Mouse (Mus musculus) ES-E14 (cell line): ENCODE measurements around the gene Fam114a2. TPM values are rescaled to one million over a fixed set of nuclear protein-coding genes. Genes with fewer than 3 reads are reported as not detected.

Experiments used
- DNase-seq: peaks from one replicate; pipeline ENCODE4 v3.0.0-alpha.2; 2013; ENCODE audit warnings: low read depth, low spot score
- H3K27ac ChIP-seq: 2 replicates; pipeline ENCODE4 v1.5.1; 2012; ENCODE audit warnings: low read depth, mild to moderate bottlenecking, low read length, moderate library complexity, mixed read lengths; ENCODE audit not compliant: poor library complexity, insufficient read depth, severe bottlenecking
- H3K36me3 ChIP-seq: 2 replicates; pipeline ENCODE4 v1.6.1; 2012; ENCODE audit warnings: mild to moderate bottlenecking, low read length, moderate library complexity, mixed read lengths; ENCODE audit not compliant: control insufficient read depth, poor library complexity, insufficient read depth, severe bottlenecking
- H3K4me1 ChIP-seq, 2 experiments: fragments of 150-350 bp in 1 of 2; sonication (generic) in 1 of 2; 2 replicates each; pipeline ENCODE4 v1.6.1; 2012; ENCODE audit warnings: low read length in 2 of 2, mild to moderate bottlenecking in 1 of 2, mixed read lengths in 1 of 2; ENCODE audit not compliant: control insufficient read depth in 2 of 2, insufficient read depth in 2 of 2, poor library complexity in 1 of 2
- H3K4me3 ChIP-seq, 2 experiments: fragments of 150-350 bp in 1 of 2; sonication (generic) in 1 of 2; 2 replicates each; pipeline ENCODE4 v1.5.1; 2012; ENCODE audit warnings: low read length in 2 of 2, low read depth in 1 of 2, mild to moderate bottlenecking in 1 of 2, mixed read lengths in 1 of 2; ENCODE audit not compliant: insufficient read depth in 1 of 2, poor library complexity in 1 of 2, severe bottlenecking in 1 of 2
- H3K9ac ChIP-seq: 2 replicates; pipeline ENCODE4 v1.6.1; 2012; ENCODE audit warnings: low read depth, mild to moderate bottlenecking, low read length, mixed read lengths; ENCODE audit not compliant: poor library complexity, insufficient read depth, severe bottlenecking
- H3K9me3 ChIP-seq: fragments of 150-350 bp; sonication (generic); 2 replicates; pipeline ENCODE4 v1.6.1; 2012; ENCODE audit warnings: low read depth, mild to moderate bottlenecking, low read length; ENCODE audit not compliant: control insufficient read depth, insufficient read depth
- CHD2 ChIP-seq: IDR thresholded peaks from 2 replicates; pipeline ENCODE4 v1.6.1; 2014; ENCODE audit warnings: mild to moderate bottlenecking, low read depth, low read length, inconsistent platforms
- HCFC1 ChIP-seq: IDR thresholded peaks from 2 replicates; pipeline ENCODE4 v1.6.1; 2012; ENCODE audit warnings: low read length, inconsistent platforms, borderline replicate concordance; ENCODE audit not compliant: insufficient read depth
- MAFK ChIP-seq: IDR thresholded peaks from 2 replicates; pipeline ENCODE4 v1.6.1; 2014; ENCODE audit warnings: mild to moderate bottlenecking, low read depth, low read length, inconsistent platforms; ENCODE audit not compliant: insufficient read depth
- ZC3H11A ChIP-seq: IDR thresholded peaks from 2 replicates; pipeline ENCODE4 v1.6.1; 2012; ENCODE audit warnings: low read depth, mild to moderate bottlenecking, inconsistent platforms, low read length, borderline replicate concordance
- ZNF384 ChIP-seq: IDR thresholded peaks from 2 replicates; pipeline ENCODE4 v1.6.1; 2012; ENCODE audit warnings: low read depth, low read length, inconsistent platforms
- in situ Hi-C, 2 experiments: fragments of 600-800 bp; cut with MboI; formaldehyde crosslinking; loops; one replicate each; pipeline ENCODE4 v1.15.1; 2025; ENCODE audit warnings: low sequenced_read_pairs in 2 of 2, inconsistent platforms in 1 of 2; ENCODE audit not compliant: unreplicated experiment in 2 of 2
- total RNA-seq: library from RNA; depleted of rRNA; stranded (reverse); fragments of 300-350 nt; gene quantifications from 2 replicates; pipeline ENCODE4 v1.2.3, GENCODE M21; 2012

The Fam114a2 gene
- total RNA-seq, 1 experiment = 37.7 TPM

GRCm38 (mm10) chr11:57553015-57553780 lies 34.8 kb upstream of the Fam114a2 start:
- H3K27ac ChIP-seq = no peak overlapping the region
- H3K4me1 ChIP-seq = no peaks in the 10 kb centered on the region
- no peak overlapping the region for H3K9ac ChIP-seq
- no peak overlapping the region for H3K4me3 ChIP-seq
- H3K36me3 ChIP-seq = no peaks in the 10 kb centered on the region
- TF ChIP-seq ZNF384 (no peak), HCFC1 (no peak), CHD2 (no peak), MAFK (no peak), ZC3H11A (no peak)
- H3K9me3 ChIP-seq = peaks cover 5% of the 10 kb centered on the region
- in situ Hi-C loops = no loop called here
- DNase-seq = no peak

GRCm38 (mm10) chr11:57551016-57551415 lies 32.6 kb upstream of the Fam114a2 start:
- no peak for TF ChIP-seq HCFC1
- TF ChIP-seq ZNF384 = no peak
- no peak for TF ChIP-seq MAFK
- no peak for TF ChIP-seq CHD2
- TF ChIP-seq ZC3H11A = no peak
- Histone ChIP-seq H3K4me3 (no peak overlapping the region), H3K9ac (no peak overlapping the region), H3K9me3 (peaks cover 5% of the 10 kb centered on the region), H3K27ac (peak overlapping the region; percentile 35; the same call in 1 of the 2 replicates), H3K4me1 (no peaks in the 10 kb centered on the region), H3K36me3 (no peaks in the 10 kb centered on the region)
- no peak for DNase-seq
- in situ Hi-C loops = no loop called here

DNA sequence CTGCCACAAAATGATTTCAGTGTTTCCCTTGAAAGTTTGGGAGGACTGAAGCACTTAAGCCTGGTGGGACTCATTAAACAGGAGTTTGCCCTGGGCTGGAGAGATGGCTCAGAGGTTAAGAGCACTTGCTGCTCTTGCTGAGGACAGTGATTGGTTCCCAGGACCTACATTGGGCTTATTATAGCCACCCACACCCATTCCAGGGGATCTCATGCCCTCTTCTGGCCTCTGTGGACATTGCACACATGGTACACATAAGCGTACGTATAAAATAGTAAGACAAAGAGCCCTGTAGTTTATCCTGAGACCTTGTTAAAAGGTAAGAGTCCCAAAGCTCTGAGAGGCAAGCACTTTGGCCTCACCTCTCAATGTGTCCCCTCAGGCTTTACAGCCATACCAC lies 31.8 kb upstream of the Fam114a2 start:
- Histone ChIP-seq H3K9me3 (peaks cover 5% of the 10 kb centered on the region), H3K27ac (no peak overlapping the region), H3K9ac (no peak overlapping the region), H3K36me3 (no peaks in the 10 kb centered on the region), H3K4me1 (no peaks in the 10 kb centered on the region), H3K4me3 (no peak overlapping the region)
- no peak for DNase-seq
- in situ Hi-C loops = no loop called here
- TF ChIP-seq HCFC1 = no peak
- no peak for TF ChIP-seq CHD2
- TF ChIP-seq ZC3H11A = no peak
- TF ChIP-seq ZNF384 = no peak
- TF ChIP-seq MAFK = no peak

GRCm38 (mm10) chr11:57548618-57549550 lies 30.5 kb upstream of the Fam114a2 start:
- TF ChIP-seq ZC3H11A (peak; percentile 77; the same call in 1 of the 2 replicates), HCFC1 (no peak)
- H3K36me3 ChIP-seq = no peaks in the 10 kb centered on the region
- no peak overlapping the region for H3K4me3 ChIP-seq
- H3K27ac ChIP-seq = no peak overlapping the region
- in situ Hi-C loops = loop anchor here in 1 of 2 experiments (10.0 kb wide), 1 partner anchor 226 kb away; no protein-coding TSS in a partner anchor
- DNase-seq = peak; percentile 51
- H3K4me1 ChIP-seq = no peaks in the 10 kb centered on the region
- H3K9ac ChIP-seq = no peak overlapping the region
- H3K9me3 ChIP-seq = peaks cover 5% of the 10 kb centered on the region
